Mouse (Mus musculus) gastrocnemius, adult 8-10 months (tissue): ENCODE measurements around the gene Sipa1l1. TPM values are rescaled to one million over a fixed set of nuclear protein-coding genes. Genes with fewer than 3 reads are reported as not detected.

Experiments
- DNase-seq, 2 experiments: peaks; one replicate each; pipeline ENCODE4 v3.0.0; 2022; ENCODE audit warnings: low spot score in 2 of 2
- total RNA-seq, 4 experiments: library from RNA; stranded (reverse); gene quantifications; 2 replicates each; pipeline ENCODE4 v1.2.4; 2022

Sipa1l1 gene
- total RNA-seq, 4 experiments from 2014 or later = 6.1 to 9.7 (median 7.3) TPM

GRCm38 (mm10) chr12:82286804-82287203 lies 117.7 kb downstream of the Sipa1l1 start:
- DNase-seq = no peak

- no peak for DNase-seq
Measured at GRCm38 (mm10) chr12:82293545-82294247, 124.6 kb downstream of the Sipa1l1 start.

GRCm38 (mm10) chr12:82294906-82295887 lies 126.1 kb downstream of the Sipa1l1 start:
- no peak for DNase-seq

GRCm38 (mm10) chr12:82296276-82296675 lies 127.2 kb downstream of the Sipa1l1 start:
- DNase-seq = no peak

- DNase-seq = no peak
Measured at GRCm38 (mm10) chr12:82297196-82297595, 128.1 kb downstream of the Sipa1l1 start.

GRCm38 (mm10) chr12:82298662-82299460 lies 129.7 kb downstream of the Sipa1l1 start:
- DNase-seq = no peak

- no peak for DNase-seq
Measured at GRCm38 (mm10) chr12:82304140-82304539, 135.0 kb downstream of the Sipa1l1 start.

GRCm38 (mm10) chr12:82306035-82306434 lies 136.9 kb downstream of the Sipa1l1 start:
- no peak for DNase-seq

GRCm38 (mm10) chr12:82311593-82311992 lies 142.5 kb downstream of the Sipa1l1 start:
- DNase-seq = no peak

GRCm38 (mm10) chr12:82312091-82312820 lies 143.1 kb downstream of the Sipa1l1 start:
- peak; percentile 16 to 59 for DNase-seq

- DNase-seq = no peak
Measured at GRCm38 (mm10) chr12:82313091-82313490, 144.0 kb downstream of the Sipa1l1 start.

- DNase-seq = no peak
Measured at GRCm38 (mm10) chr12:82319436-82320131, 150.5 kb downstream of the Sipa1l1 start.

- no peak for DNase-seq
Measured at GRCm38 (mm10) chr12:82320204-82320603, 151.1 kb downstream of the Sipa1l1 start.

GRCm38 (mm10) chr12:82321397-82321796 lies 152.3 kb downstream of the Sipa1l1 start:
- DNase-seq = no peak

GRCm38 (mm10) chr12:82321855-82322254 lies 152.7 kb downstream of the Sipa1l1 start:
- DNase-seq = no peak

- no peak for DNase-seq
Measured at GRCm38 (mm10) chr12:82322759-82323451, 153.8 kb downstream of the Sipa1l1 start.

GRCm38 (mm10) chr12:82324621-82325020 lies 155.5 kb downstream of the Sipa1l1 start:
- no peak for DNase-seq

- no peak for DNase-seq
Measured at GRCm38 (mm10) chr12:82325502-82325901, 156.4 kb downstream of the Sipa1l1 start.

GRCm38 (mm10) chr12:82326438-82326837 lies 157.3 kb downstream of the Sipa1l1 start:
- no peak for DNase-seq
